Mouse (Mus musculus) lung, postnatal 4 days (tissue): ENCODE measurements at regions not wholly inside any gene's neighbourhood (a gene's known extent, or its start where the extent isn't known, plus 50 kb on each side); places are given as distances from the start of the nearest gene placed in this dataset.
A peak's percentile ranks its signal among the peaks of the same experiment; 100 is the strongest.

Source experiments
- DNase-seq, 2 experiments: peaks; one replicate each; pipeline ENCODE4 v3.0.0; 2021

DNA sequence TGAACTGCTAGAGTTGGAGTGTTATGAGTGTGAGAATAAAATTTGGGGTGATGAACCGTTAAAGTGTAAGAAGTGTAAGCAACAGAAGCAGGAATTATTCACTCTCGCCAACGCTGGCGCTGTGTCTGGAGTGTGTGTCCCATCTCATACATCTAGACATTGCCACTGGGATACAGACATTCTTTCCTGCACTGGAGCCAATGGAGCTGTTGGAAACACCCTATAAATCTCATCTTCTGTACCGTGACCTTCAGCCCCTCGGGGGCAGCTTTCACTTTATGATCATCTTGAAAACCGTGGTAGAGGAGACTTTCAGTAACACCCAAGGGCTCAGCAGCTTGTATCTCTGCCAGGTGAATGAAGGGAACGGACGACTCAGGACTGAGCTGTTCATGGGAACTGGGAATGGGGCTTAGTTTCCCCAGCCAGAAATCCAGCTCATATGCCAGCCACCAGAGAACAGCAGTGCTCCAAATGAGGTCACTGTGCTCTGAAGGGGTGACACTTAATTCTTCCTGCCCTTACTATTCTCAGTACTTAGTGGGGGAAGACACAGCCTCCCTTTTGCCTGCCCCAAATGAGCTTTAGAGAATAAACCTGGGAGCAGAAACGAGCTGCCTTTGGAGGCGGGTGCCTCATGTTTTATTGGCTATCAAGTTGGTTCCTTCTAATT, 293.6 kb downstream of the Slc4a3 start:
- peak in 1 of 2 experiments; percentile 38 for DNase-seq

GRCm38 (mm10) chr1:75842396-75842795, 296.3 kb downstream of the Slc4a3 start:
- no peak for DNase-seq

DNA sequence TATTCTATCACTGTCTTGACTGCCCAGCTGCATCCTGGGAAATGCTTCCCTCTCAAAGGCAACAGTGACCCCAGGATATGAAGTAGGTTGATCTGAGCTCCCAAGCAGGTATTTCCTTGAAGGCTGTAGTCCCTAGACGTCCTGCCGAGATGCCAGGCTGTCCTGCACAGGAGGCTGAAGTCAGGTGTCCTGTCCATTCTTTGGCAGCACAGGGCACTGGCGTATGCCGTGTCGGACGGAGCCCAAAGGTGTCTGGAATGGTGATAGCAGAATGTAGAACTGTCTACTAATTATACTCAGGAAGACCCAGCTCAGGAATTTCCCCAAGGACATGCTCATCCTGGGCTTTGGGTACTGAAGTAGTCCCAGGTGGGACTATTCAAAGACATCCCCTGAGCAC, 297.3 kb downstream of the Slc4a3 start:
- no peak for DNase-seq

DNA sequence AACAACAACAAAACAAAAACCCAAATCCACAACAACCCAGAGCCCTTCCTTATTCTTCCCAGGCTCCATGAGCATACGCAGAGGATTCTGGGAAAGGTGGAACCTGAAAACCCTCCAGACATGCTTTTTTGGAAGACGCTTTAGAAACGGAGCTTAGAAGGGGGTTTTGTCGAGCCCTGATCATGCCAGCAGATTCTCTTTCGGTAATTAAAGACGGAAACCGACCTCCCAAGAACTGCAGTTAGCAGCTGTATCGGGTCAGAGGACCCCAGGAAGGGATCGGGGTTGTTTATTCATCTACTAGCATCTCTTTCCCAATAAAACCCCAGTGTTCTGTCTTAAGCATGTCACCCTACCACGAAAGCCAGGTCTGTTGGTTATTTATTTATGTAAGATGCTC, 298.1 kb downstream of the Slc4a3 start:
- DNase-seq: no peak

DNA sequence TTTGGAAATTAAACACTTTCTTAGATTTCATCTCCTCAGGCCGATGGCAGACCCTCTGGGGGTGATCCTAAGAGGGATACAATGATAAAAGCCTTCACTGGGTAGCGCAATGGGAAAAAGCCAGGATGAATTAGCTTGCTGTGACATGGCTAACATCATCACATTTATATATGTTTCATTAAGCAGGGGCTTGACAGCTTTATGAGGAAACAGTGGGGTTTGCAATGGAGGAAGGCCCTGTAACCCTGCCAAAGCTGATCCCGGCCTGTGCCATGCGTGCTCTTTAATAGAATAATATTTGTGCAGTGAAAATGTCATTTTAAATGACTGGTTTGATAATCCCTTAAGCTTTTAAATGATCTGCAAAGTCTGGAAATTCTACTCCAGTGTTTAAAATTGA, 298.5 kb downstream of the Slc4a3 start:
- DNase-seq: no peak

GRCm38 (mm10) chr1:75844981-75845380, 298.9 kb downstream of the Slc4a3 start:
- DNase-seq: no peak

DNA sequence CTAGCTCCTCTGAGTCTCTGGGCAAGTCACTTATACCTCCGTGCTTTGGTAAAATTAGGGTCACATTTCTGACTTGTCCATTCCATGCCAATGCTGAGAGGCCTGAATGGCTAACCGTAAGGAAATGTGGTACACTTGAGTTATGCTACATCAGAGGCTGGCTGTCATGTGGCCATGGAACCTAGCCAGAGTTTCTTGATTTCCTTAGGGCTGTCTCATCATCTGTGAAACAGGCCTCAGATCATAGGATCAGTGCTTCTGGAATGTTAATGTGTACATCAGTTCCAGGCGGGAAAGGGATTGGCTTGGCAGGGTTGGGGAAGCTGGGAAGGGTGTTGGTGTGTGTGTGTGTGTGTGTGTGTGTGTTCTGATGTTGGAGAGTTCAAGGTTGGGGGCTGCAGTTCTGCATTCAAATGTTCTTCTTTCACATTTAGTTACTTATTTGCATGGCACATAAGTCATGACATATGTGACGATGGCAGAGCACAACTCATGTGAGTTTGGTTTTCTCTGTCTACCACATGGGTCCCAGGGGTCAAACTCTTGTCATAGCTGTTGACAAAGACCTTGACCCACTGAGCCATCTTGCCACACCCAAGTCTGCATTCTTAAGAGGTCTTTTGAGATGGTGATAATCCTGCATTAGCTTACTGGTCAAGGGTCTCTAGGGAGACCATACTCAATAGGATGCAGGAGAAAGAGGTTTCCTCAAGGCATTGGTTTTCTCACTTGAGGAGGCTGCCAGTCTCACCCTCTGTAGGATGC, 299.9 kb downstream of the Slc4a3 start:
- no peak for DNase-seq

DNA sequence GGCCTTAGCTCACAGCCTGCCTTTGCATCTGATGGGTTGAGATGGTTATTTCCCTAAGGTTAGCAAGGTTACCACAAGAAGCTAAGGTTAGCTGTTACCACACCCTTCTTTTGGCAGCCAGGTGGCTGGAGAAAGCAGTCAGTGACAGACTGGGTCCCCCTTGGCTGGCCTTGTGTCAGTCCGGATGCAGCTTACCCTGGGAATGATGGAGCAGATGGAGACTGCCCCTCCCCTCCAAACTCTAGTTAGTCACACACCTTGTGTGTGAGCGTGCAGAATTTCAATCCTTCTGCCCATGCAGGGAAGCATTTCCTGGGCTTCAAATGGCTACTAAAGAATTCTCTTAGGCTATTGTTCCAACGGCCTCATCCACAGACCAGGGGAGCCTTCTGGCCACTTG, 301.6 kb downstream of the Slc4a3 start:
- DNase-seq: no peak

DNA sequence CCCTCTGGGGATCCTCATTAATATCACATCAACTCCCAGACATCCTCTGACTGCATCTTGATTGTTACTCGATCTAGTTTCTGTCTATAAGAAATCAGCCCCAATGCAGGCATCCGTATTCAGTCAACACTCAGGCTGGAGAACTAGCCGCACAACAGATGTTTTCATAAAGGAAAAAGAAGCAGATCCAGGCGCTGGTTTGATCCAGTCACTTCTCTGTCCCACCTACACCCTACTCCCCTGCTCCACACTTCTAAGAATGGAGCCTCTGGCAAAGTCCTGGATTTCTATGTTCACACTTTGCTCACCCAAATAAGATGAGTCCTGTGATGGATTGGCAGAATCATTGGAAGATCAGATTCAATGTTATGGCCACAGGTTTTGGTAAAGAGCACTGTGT, 302.4 kb downstream of the Slc4a3 start:
- DNase-seq: no peak

DNA sequence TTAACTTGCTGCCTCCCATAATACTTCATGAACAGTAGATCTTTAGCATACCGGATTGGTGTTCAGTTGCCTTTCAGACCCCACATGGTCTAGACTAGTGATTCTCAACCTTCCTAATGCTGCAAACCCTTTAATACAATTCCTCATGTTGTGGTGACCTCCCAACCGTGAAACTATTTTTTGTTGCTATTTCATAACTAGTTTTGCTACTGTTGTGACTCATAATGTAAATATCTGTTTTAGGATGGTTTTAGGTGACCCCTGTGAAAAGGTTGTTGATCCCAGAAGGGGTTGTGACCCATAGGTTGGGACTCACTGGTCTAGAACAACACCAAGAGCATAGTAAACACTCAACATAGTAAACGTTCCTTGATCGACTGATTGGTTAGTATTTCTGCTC, 304.1 kb downstream of the Slc4a3 start:
- DNase-seq: no peak

GRCm38 (mm10) chr1:75858551-75859255, 312.6 kb downstream of the Slc4a3 start:
- DNase-seq: no peak

DNA sequence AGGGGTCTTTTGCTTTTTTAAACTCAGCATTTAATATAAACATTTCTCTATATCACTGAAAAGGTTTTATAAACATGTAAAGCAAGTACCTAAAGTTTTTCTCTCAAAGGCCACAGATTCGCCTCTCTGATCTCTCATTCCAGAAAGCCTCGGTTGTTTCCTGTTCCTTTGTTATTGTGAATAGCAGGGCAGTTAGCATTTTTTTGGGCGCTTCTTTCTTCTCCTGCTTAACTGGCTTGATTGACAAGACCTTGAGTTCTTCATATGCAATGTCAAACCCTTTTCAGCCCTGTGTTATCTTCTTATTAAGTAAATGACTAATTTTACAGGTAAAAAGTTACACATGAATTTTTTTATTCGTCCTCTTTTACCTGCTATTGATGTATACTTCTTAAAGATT, 316.7 kb downstream of the Slc4a3 start:
- DNase-seq: no peak

DNA sequence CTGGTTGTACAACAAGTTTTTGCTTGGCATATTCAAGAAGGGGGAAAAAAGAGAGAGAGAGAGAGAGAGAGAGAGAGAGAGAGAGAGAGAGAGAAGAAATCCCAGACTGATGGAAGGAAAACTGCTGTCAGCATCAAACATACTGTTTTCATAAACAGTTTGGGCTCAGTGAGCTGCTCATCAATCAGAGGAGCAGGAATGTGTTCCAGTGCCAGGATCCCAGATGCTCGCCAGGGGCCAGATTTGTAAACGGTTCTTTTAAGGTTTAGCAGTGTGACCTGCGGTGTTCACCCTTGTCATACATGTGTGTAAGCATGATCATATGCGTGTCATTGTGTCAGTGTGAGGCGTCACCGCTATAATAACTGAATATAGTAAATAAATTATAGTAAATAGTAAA, 320.5 kb downstream of the Slc4a3 start:
- DNase-seq: peak in 1 of 2 experiments; percentile 28

DNA sequence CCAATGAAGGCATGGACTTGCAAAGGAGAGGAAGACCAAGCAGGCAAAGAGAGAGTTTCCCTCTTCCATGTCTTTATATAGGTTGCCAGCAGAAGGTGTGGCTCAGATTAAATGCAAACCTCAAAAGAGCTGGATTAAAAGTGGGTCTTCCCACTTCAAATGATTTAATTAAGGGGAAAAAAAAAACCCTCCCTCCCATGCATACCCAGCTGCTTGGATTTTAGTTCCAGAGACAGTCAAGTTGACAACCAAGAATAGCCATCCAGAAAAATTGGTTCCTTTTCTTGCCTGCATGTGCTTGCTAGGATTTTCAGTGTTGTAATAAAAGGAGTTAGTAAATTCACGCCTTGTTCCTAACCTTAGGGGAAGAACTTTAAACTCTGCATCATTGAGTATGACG, 323.3 kb downstream of the Slc4a3 start:
- DNase-seq: no peak

DNA sequence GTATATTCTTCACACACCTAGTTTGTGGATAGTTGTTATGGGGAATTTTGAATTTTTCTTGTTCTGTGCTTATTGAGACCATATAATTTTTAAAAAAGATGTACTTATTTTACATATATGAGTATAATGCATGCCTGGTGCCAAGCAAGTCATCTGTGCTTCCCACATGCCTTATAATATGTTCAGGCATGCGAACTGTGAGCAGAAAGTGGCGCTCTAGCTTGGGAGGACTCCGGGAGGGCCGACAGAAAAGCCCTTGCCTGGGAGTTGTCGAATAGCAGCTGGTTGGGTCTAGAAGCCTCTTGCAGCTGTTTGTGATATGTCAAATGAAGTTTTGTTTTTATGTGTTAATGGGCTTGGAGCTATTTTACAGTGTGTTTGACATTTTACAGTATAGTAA, 323.8 kb downstream of the Slc4a3 start:
- DNase-seq: no peak

GRCm38 (mm10) chr1:75873911-75874310, 327.8 kb downstream of the Slc4a3 start:
- no peak for DNase-seq

DNA sequence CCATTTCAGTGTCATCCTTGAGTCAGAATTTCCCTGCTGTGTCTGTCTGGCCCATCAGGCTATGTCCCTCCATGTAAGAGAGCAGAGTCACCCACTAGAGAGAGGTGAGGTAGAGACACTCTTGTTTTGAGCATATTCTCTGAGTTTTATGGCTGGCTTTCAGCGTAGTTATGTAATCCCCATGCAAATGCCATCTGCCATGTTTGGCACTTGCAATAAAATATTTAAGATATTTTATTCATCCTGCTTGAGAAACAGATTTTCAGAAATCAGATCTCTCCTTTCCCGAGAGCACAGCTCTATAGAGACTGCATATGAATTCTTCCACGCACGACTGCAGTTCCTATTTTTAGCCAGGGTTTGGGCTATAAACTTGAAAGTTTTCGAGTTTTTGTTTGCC, 331.1 kb downstream of the Slc4a3 start:
- no peak for DNase-seq

DNA sequence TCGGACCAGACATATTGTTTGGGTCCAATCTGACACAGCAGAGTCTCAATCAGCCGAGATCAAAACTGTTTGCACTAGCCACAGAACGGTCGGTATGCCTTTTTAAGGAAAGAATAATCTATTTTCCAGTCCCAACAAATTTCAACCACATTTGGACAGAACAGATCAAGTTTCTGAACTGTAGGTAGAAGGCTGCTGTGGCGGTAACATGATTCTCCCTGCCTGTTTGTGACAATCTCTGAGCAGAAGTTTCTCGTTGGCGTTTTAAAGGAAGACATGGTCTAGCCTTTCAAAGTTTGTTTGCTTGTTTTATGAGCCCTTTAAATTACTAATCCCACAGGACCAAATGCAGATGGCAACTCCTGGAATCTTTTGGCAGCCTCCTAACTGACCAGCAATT, 339.6 kb downstream of the Slc4a3 start:
- no peak for DNase-seq

- DNase-seq: no peak
Observed at GRCm38 (mm10) chr1:75888499-75889208, 342.6 kb downstream of the Slc4a3 start.

GRCm38 (mm10) chr1:75889847-75890591, 344.0 kb downstream of the Slc4a3 start:
- no peak for DNase-seq

GRCm38 (mm10) chr1:75890636-75891276, 344.7 kb downstream of the Slc4a3 start:
- no peak for DNase-seq

GRCm38 (mm10) chr1:75895550-75895949, 349.5 kb downstream of the Slc4a3 start:
- DNase-seq: no peak
